Mouse (Mus musculus): Measurements from ENCODE around the gene Akap2. TPM values are rescaled to one million over a fixed set of nuclear protein-coding genes. Genes with fewer than 3 reads are reported as not detected.

Gene Akap2
- polyA plus RNA-seq, 1 experiment: not detected

DNA sequence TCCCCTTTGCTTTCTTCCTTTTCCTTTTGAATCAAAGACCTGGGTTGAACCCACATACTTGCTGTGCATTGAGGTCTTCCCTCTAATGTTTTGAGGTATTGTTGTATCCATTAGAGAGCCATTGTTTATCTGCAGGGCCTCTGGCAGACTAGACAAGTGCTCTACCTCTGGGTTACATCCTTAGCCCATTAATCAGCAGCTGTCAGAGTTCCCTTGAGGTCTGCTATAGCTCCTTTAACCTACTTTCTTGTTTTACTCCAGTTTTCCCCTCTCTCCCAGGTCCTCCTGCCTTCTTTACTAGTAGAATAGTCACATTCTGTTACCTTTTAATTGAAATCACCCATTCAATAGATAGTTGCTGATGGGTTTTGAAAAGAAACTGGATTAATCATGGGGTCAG lies 71.7 kb downstream of the Akap2 start:
- Histone ChIP-seq H3K4me3 (ENCODE audit: insufficient read depth, low read depth, low read length) (no peak overlapping the region), H3K27ac (ENCODE audit: insufficient read depth, low read depth, low read length) (no peak overlapping the region)

DNA sequence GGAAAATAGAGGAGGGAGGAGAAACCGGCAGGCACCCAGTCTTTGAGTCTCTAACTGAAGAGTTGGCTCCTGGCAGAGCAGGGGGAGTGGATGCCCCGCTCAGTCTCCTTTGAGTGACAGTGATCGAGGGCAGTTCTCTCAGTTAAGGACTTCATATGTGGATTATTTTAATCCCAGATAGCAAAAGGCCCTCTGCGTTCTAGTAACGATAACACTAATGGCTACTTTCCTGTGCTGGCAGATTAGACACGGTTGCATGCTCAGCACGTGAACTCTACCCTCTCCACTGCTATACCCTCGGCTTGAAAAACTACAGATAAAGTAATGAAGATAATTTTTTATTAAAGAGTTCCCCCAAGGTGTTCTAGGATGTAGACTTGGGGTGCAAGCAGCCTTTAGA lies 76.5 kb downstream of the Akap2 start:
- TF ChIP-seq POLR2A (IDR thresholded peaks at IDR 0.05; ENCODE audit: insufficient read depth, low read depth, low read length) (no peak), CTCF (IDR thresholded peaks at IDR 0.05; ENCODE audit: insufficient read depth, low read depth, low read length) (no peak)
- Histone ChIP-seq H3K4me3 (ENCODE audit: insufficient read depth, low read depth, low read length) (no peak overlapping the region), H3K27ac (ENCODE audit: insufficient read depth, low read depth, low read length) (no peak overlapping the region), H3K4me1 (ENCODE audit: control insufficient read depth, insufficient read depth, low read length) (peaks cover 5% of the 10 kb centered on the region; the same call in 1 of the 2 replicates)
- WGBS: 68% methylated on average over 8 of the region's 8 CpGs

More for the DNA sequence above, 71.7 kb downstream of the Akap2 start:
- no peaks in the 10 kb centered on the region for H3K4me1 ChIP-seq (ENCODE audit: control insufficient read depth, insufficient read depth, low read length)
- no peak for TF ChIP-seq POLR2A (IDR thresholded peaks at IDR 0.05; ENCODE audit: insufficient read depth, low read depth, low read length)
- TF ChIP-seq CTCF (IDR thresholded peaks at IDR 0.05; ENCODE audit: insufficient read depth, low read depth, low read length): no peak

DNA sequence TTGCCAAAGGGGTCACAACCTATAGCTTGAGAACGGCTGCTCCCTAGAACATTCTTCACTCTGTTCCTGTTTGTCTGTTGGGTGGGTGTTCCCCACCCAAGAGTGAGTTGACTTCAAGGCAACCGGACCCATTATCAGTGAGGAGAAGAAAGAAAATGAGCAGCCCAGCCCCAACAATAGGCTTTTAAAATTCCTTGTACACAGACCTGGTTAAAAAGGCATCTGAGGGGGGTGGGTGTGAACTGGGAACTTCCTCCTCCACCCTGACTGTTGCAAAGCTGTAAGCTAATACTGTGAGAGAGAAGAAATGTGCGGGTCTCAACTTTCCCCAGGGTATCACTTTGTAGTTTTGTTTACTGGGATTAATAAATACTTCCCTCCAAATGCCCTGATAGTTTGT lies 77.1 kb downstream of the Akap2 start:
- Histone ChIP-seq H3K4me1 (ENCODE audit: control insufficient read depth, insufficient read depth, low read length) (peaks cover 5% of the 10 kb centered on the region; the same call in 1 of the 2 replicates), H3K4me3 (ENCODE audit: insufficient read depth, low read depth, low read length) (no peak overlapping the region), H3K27ac (ENCODE audit: insufficient read depth, low read depth, low read length) (no peak overlapping the region)
- 40% methylated on average over 3 of the region's 3 CpGs for WGBS
- no peak for TF ChIP-seq CTCF (IDR thresholded peaks at IDR 0.05; ENCODE audit: insufficient read depth, low read depth, low read length)
- no peak for TF ChIP-seq POLR2A (IDR thresholded peaks at IDR 0.05; ENCODE audit: insufficient read depth, low read depth, low read length)

DNA sequence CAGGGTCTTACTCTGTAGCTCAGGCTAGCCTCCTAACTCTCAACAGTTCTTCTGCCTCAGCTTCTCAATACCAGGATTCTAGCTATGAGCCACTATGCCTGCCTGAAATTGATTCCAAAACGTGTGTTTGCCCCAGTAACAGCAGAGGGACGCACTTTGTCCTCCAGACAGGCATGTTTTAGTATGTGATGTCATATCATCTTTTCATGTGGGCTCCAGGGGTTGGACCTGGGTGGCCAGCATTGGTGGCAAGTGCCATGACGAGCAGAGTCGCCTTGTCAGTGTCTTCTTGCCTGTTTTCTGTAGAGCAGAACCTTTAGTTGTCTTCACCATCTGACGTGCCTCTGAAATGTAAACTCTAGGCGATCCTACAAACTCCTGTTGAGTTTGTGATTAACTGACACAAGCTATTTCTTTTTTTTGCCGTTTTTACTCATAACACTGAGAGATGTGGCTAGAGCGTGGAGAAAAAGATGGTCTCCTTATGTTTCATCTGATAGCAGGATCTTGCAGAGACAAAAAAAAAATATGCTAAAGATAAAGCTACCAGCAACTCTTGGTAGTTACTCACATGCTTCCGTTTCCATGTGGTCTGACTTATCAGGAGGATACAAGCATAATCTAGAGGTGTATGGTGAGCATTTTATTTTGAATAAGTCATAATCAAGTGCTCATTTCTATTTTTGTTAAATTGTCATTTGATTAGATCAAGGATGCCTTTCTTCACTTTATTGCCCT lies 80.3 kb downstream of the Akap2 start:
- H3K4me3 ChIP-seq (ENCODE audit: insufficient read depth, low read depth, low read length): no peak overlapping the region
- TF ChIP-seq CTCF (IDR thresholded peaks at IDR 0.05; ENCODE audit: insufficient read depth, low read depth, low read length): no peak
- no peak for TF ChIP-seq POLR2A (IDR thresholded peaks at IDR 0.05; ENCODE audit: insufficient read depth, low read depth, low read length)
- WGBS: 84% methylated on average over 9 of the region's 9 CpGs

GRCm38 (mm10) chr4:57798286-57799018 lies 81.0 kb downstream of the Akap2 start:
- TF ChIP-seq POLR2A (IDR thresholded peaks at IDR 0.05; ENCODE audit: insufficient read depth, low read depth, low read length) (no peak), CTCF (IDR thresholded peaks at IDR 0.05; ENCODE audit: insufficient read depth, low read depth, low read length) (no peak)
- H3K4me3 ChIP-seq (ENCODE audit: insufficient read depth, low read depth, low read length): no peak overlapping the region
- no peak overlapping the region for H3K27ac ChIP-seq (ENCODE audit: insufficient read depth, low read depth, low read length)
- WGBS: 34% methylated on average over 10 of the region's 10 CpGs
- H3K4me1 ChIP-seq (ENCODE audit: control insufficient read depth, insufficient read depth, low read length): peaks cover 5% of the 10 kb centered on the region; the same call in 1 of the 2 replicates

More for the DNA sequence above, 80.3 kb downstream of the Akap2 start:
- Histone ChIP-seq H3K27ac (ENCODE audit: insufficient read depth, low read depth, low read length) (no peak overlapping the region), H3K4me1 (ENCODE audit: control insufficient read depth, insufficient read depth, low read length) (peaks cover 5% of the 10 kb centered on the region; the same call in 1 of the 2 replicates)

GRCm38 (mm10) chr4:57799297-57799696 lies 81.8 kb downstream of the Akap2 start:
- no peak for TF ChIP-seq CTCF (IDR thresholded peaks at IDR 0.05; ENCODE audit: insufficient read depth, low read depth, low read length)
- TF ChIP-seq POLR2A (IDR thresholded peaks at IDR 0.05; ENCODE audit: insufficient read depth, low read depth, low read length): no peak
- WGBS: 84% methylated on average over 1 of the region's 1 CpGs
- H3K4me1 ChIP-seq (ENCODE audit: control insufficient read depth, insufficient read depth, low read length): peaks cover 5% of the 10 kb centered on the region; the same call in 1 of the 2 replicates
- H3K27ac ChIP-seq (ENCODE audit: insufficient read depth, low read depth, low read length): no peak overlapping the region
- H3K4me3 ChIP-seq (ENCODE audit: insufficient read depth, low read depth, low read length): no peak overlapping the region

DNA sequence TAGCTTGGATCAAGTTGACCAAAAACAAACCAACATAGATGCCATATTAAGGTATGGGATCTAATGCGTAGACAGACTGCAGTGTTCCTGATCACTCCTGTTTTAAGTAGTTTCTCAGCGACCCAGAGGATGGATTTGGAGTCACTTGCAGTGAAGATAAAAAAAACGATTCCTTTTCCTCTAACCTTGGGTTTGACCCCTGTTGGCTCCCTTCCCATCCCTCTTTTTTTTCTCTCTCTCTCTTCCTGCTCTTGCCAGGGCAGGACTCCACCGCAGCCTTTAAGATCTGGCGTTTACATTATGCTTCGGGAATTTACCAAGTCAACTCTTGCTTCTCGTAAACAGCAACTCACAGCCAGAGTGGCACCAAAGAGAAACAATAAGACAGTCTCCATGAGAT lies 83.8 kb downstream of the Akap2 start:
- no peak overlapping the region for H3K4me3 ChIP-seq (ENCODE audit: insufficient read depth, low read depth, low read length)
- peaks cover 3% of the 10 kb centered on the region; the same call in 1 of the 2 replicates for H3K4me1 ChIP-seq (ENCODE audit: control insufficient read depth, insufficient read depth, low read length)
- TF ChIP-seq CTCF (IDR thresholded peaks at IDR 0.05; ENCODE audit: insufficient read depth, low read depth, low read length) (no peak), POLR2A (IDR thresholded peaks at IDR 0.05; ENCODE audit: insufficient read depth, low read depth, low read length) (no peak)
- 80% methylated on average over 7 of the region's 7 CpGs for WGBS
- H3K27ac ChIP-seq (ENCODE audit: insufficient read depth, low read depth, low read length): no peak overlapping the region

DNA sequence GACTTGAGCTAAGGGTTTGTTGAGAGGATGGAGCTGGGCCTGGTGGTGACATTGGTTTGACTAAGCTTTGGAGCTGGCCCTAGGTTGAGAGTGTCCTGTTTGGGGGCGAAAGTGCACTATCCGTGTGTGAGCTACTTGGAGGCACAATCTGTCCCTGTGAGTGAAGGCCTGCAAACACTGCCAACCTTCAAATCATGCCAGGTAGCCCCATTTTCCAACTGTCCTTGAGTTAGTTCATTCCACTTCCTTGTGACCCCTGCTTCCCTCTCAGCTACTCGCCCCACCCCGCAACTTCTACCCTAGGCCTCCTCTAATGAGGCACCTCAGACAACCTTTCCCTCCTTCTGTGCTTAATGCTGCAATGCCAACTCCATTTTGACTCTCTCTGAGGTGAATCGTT lies 84.5 kb downstream of the Akap2 start:
- Histone ChIP-seq H3K27ac (ENCODE audit: insufficient read depth, low read depth, low read length) (no peak overlapping the region), H3K4me1 (ENCODE audit: control insufficient read depth, insufficient read depth, low read length) (peaks cover 3% of the 10 kb centered on the region; the same call in 1 of the 2 replicates), H3K4me3 (ENCODE audit: insufficient read depth, low read depth, low read length) (no peak overlapping the region)
- 95% methylated on average over 5 of the region's 5 CpGs for WGBS
- TF ChIP-seq CTCF (IDR thresholded peaks at IDR 0.05; ENCODE audit: insufficient read depth, low read depth, low read length): no peak
- TF ChIP-seq POLR2A (IDR thresholded peaks at IDR 0.05; ENCODE audit: insufficient read depth, low read depth, low read length): no peak

GRCm38 (mm10) chr4:57802411-57802810 lies 85.0 kb downstream of the Akap2 start:
- TF ChIP-seq POLR2A (IDR thresholded peaks at IDR 0.05; ENCODE audit: insufficient read depth, low read depth, low read length) (no peak), CTCF (IDR thresholded peaks at IDR 0.05; ENCODE audit: insufficient read depth, low read depth, low read length) (no peak)
- Histone ChIP-seq H3K27ac (ENCODE audit: insufficient read depth, low read depth, low read length) (no peak overlapping the region), H3K4me1 (ENCODE audit: control insufficient read depth, insufficient read depth, low read length) (peaks cover 3% of the 10 kb centered on the region; the same call in 1 of the 2 replicates), H3K4me3 (ENCODE audit: insufficient read depth, low read depth, low read length) (no peak overlapping the region)
- 96% methylated on average over 3 of the region's 3 CpGs for WGBS
